Mouse (Mus musculus) embryonic facial prominence, embryonic 11.5 days (tissue): ENCODE measurements at regions not wholly inside any gene's neighbourhood (a gene's known extent, or its start where the extent isn't known, plus 50 kb on each side); places are given as distances from the start of the nearest gene placed in this dataset.

Experiments used
- ATAC-seq: fragments of 200-750 bp; cut with Nextera tagmentation; replicated peaks from 2 replicates; pipeline ENCODE4 v1.8.0; 2017; ENCODE audit warnings: low read depth; ENCODE audit not compliant: insufficient number of reproducible peaks, low FRiP score, low TSS enrichment
- DNase-seq: peaks from one replicate; pipeline ENCODE4 v3.0.0-alpha.2; 2015; ENCODE audit warnings: low spot score
- H3K27ac ChIP-seq: fragments of 300-500 bp; sonication (generic); replicated peaks from 2 replicates; pipeline ENCODE4 v1.5.1; 2014; ENCODE audit warnings: mild to moderate bottlenecking, low read depth, low read length, control low read depth
- H3K27me3 ChIP-seq: fragments of 300-500 bp; sonication (generic); 2 replicates; pipeline ENCODE4 v1.6.1; 2014; ENCODE audit warnings: mild to moderate bottlenecking, low read length, moderate library complexity, mixed read lengths; ENCODE audit not compliant: control insufficient read depth, insufficient read depth
- H3K36me3 ChIP-seq: fragments of 300-500 bp; sonication (generic); replicated peaks from 2 replicates; pipeline ENCODE4 v1.6.1; 2014; ENCODE audit warnings: low read depth, mild to moderate bottlenecking, low read length, moderate library complexity, mixed read lengths; ENCODE audit not compliant: control insufficient read depth, insufficient read depth
- H3K4me1 ChIP-seq: fragments of 300-500 bp; sonication (generic); 2 replicates; pipeline ENCODE4 v1.6.1; 2014; ENCODE audit warnings: low read length, mixed read lengths; ENCODE audit not compliant: control insufficient read depth, insufficient read depth
- H3K4me2 ChIP-seq: fragments of 300-500 bp; sonication (generic); 2 replicates; pipeline ENCODE4 v1.6.1; 2014; ENCODE audit warnings: low read depth, mild to moderate bottlenecking, control low read depth, low read length, moderate library complexity
- H3K4me3 ChIP-seq: fragments of 300-500 bp; sonication (generic); 2 replicates; pipeline ENCODE4 v1.5.1; 2014; ENCODE audit warnings: low read depth, low read length, control low read depth
- H3K9ac ChIP-seq: fragments of 300-500 bp; sonication (generic); replicated peaks from 2 replicates; pipeline ENCODE4 v1.6.1; 2014; ENCODE audit warnings: mild to moderate bottlenecking, control low read depth, low read length
- H3K9me3 ChIP-seq: fragments of 300-500 bp; sonication (generic); replicated peaks from 2 replicates; pipeline ENCODE4 v1.6.1; 2016; ENCODE audit warnings: mild to moderate bottlenecking, low read length, inconsistent platforms, mixed read lengths; ENCODE audit not compliant: control insufficient read depth
- WGBS: fragments of 180-500 bp; shearing (Covaris S2); extraction: QIAGEN DNeasy Blood & Tissue Kit; methylation state at CpG from one replicate; pipeline ENCODE4 v1.1.7; 2014; 5-methylcytosine and 5-hydroxymethylcytosine counted together

DNA sequence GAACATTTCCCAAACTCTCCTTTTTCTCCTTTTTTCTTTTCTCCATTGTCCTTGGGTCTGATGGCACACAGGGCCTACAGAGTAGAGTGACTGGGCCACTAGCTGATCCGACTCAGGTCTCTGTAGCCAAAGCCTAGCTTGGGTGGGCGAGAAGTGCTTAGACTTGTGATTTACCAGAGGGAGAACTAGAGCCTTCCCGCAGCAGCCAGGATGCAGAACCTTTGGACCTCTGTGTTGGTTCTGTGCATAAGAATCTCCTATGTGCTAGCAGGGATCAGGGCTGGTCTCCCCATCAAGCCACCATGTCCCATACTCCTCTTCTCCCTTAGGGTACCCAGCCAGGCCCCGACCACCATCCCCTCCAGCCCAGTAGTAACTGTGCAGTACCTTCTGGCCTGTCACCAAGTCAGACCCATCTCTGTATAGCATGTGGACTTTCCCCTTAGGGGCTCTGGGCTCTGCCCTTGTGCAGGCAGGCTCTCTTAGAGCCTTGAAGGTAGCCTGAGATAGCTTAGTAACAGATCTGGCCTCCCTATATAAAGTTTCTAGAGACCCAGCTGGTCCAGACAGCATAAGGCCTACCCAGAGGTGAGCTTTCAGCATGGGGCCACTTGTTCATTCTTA lies 94.6 kb downstream of the 1700001O22Rik start:
- peaks cover 21% of the 10 kb centered on the region for H3K4me1 ChIP-seq
- ATAC-seq, result no peak
- no peaks in the 10 kb centered on the region for H3K36me3 ChIP-seq
- H3K4me3 ChIP-seq, result no peak overlapping the region; the same call in 1 of the 2 replicates
- 54% methylated on average over 4 of the region's 4 CpGs for WGBS
- DNase-seq, result no peak
- peak overlapping the region; percentile 77 for H3K9ac ChIP-seq
- no peaks in the 10 kb centered on the region for H3K9me3 ChIP-seq
- no peak overlapping the region; the same call in 1 of the 2 replicates for H3K4me2 ChIP-seq
- no peaks in the 10 kb centered on the region for H3K27me3 ChIP-seq
- H3K27ac ChIP-seq, result peak overlapping the region; percentile 99

DNA sequence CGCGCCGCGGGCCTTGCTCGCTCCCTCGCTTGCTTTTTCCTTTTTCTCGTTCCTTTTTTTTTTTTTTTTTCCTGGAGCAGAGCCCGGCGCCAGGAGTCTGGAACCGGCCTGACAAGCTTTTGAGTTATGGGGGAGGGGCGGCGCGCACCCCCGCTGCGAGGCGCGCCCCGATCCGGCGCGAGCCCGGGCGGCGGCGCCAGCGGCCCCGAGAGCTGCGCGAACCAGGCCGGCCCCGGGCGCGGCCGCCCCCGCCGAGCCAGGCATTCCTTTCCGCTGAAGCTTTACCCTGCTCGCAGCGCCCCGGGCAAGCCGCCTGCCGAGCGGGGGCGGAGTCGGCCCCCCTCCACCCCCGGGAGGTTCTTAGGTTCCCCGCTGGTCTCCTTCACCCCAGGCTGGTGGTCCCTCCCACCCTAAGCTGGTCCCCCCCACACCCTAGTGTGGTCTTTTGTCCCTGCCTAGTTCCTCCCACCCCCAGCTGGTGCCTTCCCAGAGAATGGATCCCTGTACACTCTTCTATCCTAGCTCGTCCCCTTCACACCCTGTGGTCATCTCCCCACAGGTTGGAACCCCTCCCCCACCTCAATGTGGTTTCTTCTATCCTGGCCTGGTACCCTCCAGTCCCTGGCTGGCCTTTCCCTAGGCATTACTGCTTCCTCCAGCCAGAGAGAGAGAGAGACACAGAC lies 95.3 kb downstream of the 1700001O22Rik start:
- Histone ChIP-seq H3K9ac (peak overlapping the region; percentile 77), H3K4me2 (peak overlapping the region; percentile 85), H3K27me3 (no peaks in the 10 kb centered on the region), H3K4me3 (peak overlapping the region; percentile 33), H3K9me3 (no peaks in the 10 kb centered on the region), H3K36me3 (no peaks in the 10 kb centered on the region), H3K4me1 (peaks cover 21% of the 10 kb centered on the region), H3K27ac (peak overlapping the region; percentile 99)
- DNase-seq (peak; percentile 83), ATAC-seq (peak; percentile 67)
- under 1% methylated on average over 36 of the region's 48 CpGs for WGBS

DNA sequence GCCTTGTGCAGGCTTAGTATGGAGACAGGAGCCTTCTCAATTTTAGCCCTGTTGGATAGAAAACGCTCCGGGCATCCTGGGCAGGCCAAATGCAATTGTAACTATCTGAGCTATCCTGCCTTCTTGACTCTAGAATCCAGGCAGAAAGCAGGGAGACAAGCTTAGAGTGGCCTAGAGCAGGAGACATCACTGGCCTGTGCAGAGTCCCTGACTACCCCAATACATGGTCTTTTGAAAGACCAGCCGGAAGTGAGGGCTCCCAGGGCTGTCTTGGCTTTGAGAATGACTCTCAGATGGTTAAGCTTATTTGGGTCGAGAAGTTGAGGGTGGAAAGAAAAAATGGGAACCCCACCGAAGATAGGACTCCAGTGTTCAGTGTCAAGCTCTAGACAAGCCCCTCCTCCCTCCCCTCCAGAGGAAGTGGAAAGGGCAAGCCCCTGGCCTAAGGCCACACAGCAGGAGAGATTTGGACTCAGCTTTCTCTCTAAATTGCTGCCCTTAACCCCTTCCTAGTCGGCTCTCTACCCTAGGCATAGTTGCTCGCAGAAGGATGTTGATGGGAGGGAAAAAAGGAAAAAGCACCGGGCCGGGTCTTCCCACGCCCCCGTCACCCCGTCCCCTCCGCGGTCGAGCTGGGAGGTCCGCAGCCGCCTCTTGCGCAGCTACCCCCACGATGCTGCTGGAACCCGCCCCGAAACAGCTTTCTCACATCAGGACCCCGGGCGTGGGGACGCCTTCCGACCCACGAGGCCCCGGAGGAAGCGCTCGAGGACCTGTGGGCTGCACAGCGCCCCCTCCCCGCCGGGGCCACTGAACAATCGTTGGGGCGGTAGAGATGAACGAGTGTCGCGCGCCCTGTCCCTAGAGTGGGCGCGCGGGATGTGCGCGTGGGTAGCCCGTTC lies 96.1 kb downstream of the 1700001O22Rik start:
- 1% methylated on average over 44 of the region's 44 CpGs for WGBS
- Histone ChIP-seq H3K9ac (peak overlapping the region; percentile 77), H3K4me3 (peak overlapping the region; percentile 33), H3K27me3 (no peaks in the 10 kb centered on the region), H3K4me1 (peaks cover 19% of the 10 kb centered on the region), H3K27ac (peak overlapping the region; percentile 99), H3K4me2 (peak overlapping the region; percentile 85), H3K9me3 (no peaks in the 10 kb centered on the region), H3K36me3 (no peaks in the 10 kb centered on the region)
- ATAC-seq (peak; percentile 15; the same call in 1 of the 2 replicates), DNase-seq (peak; percentile 80)

DNA sequence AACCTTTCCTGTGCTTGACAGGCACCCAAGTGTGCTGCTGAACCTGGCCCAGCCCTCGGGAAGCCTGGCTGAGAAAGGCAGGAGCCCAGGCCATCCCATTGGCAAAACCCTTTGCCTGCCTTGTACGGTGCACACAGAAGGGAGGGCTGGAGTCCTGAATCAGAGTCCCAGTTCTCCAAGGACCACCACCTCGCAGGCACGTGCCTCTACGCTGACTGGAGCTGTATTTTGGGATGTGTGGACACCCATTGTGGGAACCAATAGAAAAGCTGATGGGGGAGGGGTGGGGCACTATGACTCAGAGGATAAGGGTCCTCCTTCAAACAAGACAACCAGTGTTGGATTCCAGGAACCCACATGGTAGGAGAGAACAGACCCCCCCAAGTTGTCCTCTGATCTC lies 97.4 kb downstream of the 1700001O22Rik start:
- H3K27ac ChIP-seq, result 0 out of 2 replicates have a peak overlapping the region, but pooled peaks have one; percentile 49
- 63% methylated on average over 5 of the region's 5 CpGs for WGBS
- ATAC-seq, result no peak

DNA sequence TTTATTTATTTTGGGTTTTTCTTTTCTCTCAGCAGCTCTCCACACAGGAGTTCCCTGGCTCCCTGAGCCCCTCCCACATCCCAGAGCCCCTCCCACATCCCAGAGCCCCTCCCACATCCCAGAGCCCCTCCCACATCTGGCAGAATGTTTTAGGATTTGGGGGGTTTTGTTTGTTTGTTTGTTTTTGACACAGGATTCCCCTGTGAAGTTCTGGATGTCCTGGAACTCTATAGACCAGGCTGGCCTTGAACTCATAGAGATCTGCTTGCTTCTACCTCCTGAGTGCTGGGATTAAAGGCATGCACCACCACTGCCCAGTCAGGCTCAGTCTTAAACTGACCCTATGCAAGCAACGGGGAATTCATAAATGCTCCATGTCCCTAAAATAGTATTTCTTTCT lies 100.2 kb downstream of the 1700001O22Rik start:
- Histone ChIP-seq H3K9ac (no peak overlapping the region), H3K27ac (no peak overlapping the region), H3K27me3 (no peaks in the 10 kb centered on the region), H3K4me1 (peaks cover 10% of the 10 kb centered on the region), H3K4me2 (no peak overlapping the region), H3K9me3 (no peaks in the 10 kb centered on the region), H3K36me3 (no peaks in the 10 kb centered on the region), H3K4me3 (no peak overlapping the region)
- DNase-seq (no peak), ATAC-seq (no peak)
- 97% methylated on average over 1 of the region's 1 CpGs for WGBS

More for the DNA sequence above, 97.4 kb downstream of the 1700001O22Rik start:
- no peak for DNase-seq
- Histone ChIP-seq H3K4me2 (no peak overlapping the region), H3K36me3 (no peaks in the 10 kb centered on the region), H3K4me1 (peaks cover 19% of the 10 kb centered on the region), H3K9me3 (no peaks in the 10 kb centered on the region), H3K9ac (no peak overlapping the region; the same call in 1 of the 2 replicates), H3K4me3 (no peak overlapping the region), H3K27me3 (no peaks in the 10 kb centered on the region)

DNA sequence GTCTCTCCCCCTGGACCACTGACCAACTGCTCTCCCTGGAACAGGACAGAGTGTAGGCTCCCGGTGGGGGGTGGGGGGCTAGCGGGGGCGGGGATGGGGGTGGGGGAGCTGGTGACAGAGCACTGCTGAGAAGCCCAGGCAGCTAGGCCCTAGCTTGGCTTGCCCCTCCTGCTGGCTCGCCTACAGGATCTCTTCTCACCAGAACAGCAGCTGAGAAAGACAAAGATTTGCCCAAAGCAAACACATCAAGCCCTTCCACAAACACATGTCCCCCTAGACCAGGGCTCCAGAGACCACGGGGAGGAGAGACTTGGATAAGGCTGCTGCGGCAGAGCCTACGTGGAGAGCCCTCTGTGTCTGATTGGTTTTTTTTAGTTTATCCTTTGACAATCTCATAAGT lies 100.8 kb downstream of the 1700001O22Rik start:
- Histone ChIP-seq H3K27me3 (no peaks in the 10 kb centered on the region), H3K4me1 (peaks cover 9% of the 10 kb centered on the region), H3K36me3 (no peaks in the 10 kb centered on the region), H3K27ac (0 out of 2 replicates have a peak overlapping the region, but pooled peaks have one; percentile 47), H3K9ac (0 out of 2 replicates have a peak overlapping the region, but pooled peaks have one; percentile 9), H3K4me3 (no peak overlapping the region), H3K9me3 (no peaks in the 10 kb centered on the region), H3K4me2 (no peak overlapping the region)
- 20% methylated on average over 7 of the region's 7 CpGs for WGBS
- ATAC-seq, result no peak
- no peak for DNase-seq

DNA sequence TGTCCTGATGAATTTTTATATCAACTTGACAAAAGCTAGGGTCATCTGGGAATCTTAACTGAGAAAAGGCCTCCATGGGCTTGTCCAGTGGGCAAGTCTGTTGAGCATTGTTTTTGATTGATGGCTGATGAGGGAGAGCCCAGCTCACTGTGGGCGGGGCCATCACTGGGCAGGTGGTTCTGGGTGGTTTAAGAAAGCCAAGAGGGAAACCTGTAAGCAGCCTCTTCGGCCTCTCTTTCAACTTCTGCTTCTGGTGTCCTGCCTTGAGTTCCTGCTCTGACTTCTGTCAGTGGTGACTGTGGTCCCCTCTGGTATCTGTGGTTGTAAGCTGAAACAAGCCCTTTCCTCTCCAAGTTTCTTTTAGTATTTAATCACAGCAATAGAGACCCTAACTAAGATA lies 102.6 kb downstream of the 1700001O22Rik start:
- Histone ChIP-seq H3K9me3 (no peaks in the 10 kb centered on the region), H3K36me3 (no peaks in the 10 kb centered on the region), H3K4me1 (peaks cover under 1% of the 10 kb centered on the region; the same call in 1 of the 2 replicates), H3K4me3 (no peak overlapping the region), H3K4me2 (no peak overlapping the region), H3K27me3 (no peaks in the 10 kb centered on the region; the same call in 1 of the 2 replicates), H3K27ac (no peak overlapping the region), H3K9ac (no peak overlapping the region)
- ATAC-seq (no peak), DNase-seq (no peak)
- 80% methylated on average over 2 of the region's 2 CpGs for WGBS
